In genomic region chr11:61356600-61356999, GRCm38 (mm10) we compare ENCODE assay signal across 21 mouse cellular contexts. TPM values are rescaled to one million over a fixed set of nuclear protein-coding genes. Genes with fewer than 3 reads are reported as not detected.
DNase-seq lines count a peak whose midpoint lies in the region; ATAC-seq lines count a peak whose summit lies in the region.
"Had no signal": no experiment of that assay in that cellular context is flagged by ENCODE, and none has a peak within 500 bp of the region (broad histone marks: within the 10 kb centered on the region; RNA-seq: fewer than 3 reads in every experiment).

No protein-coding gene starts in this region.

- no peak for ATAC-seq in embryonic facial prominence, embryonic 14.5 days (ENCODE audit: low read depth)
- ATAC-seq in kidney, embryonic 15.5 days (replicated peaks; ENCODE audit: low FRiP score): no peak
- ATAC-seq: CD4-positive, CD25-positive, alpha-beta regulatory T cell, adult 4 months; forebrain, embryonic 15.5 days had no signal

- H3K36me3 ChIP-seq in embryonic facial prominence, embryonic 14.5 days (ENCODE audit: control insufficient read depth, insufficient read depth, low read length): no peaks in the 10 kb centered on the region
- H3K36me3 ChIP-seq in embryonic facial prominence, embryonic 10.5 days (replicated peaks): no peaks in the 10 kb centered on the region
- H3K36me3 ChIP-seq in kidney, embryonic 15.5 days: no peaks in the 10 kb centered on the region
- H3K36me3 ChIP-seq: forebrain, embryonic 15.5 days; G1E had no signal

- no peak overlapping the region for H3K27ac ChIP-seq in embryonic facial prominence, embryonic 14.5 days (replicated peaks; ENCODE audit: low read depth, low read length)
- H3K27ac ChIP-seq in embryonic facial prominence, embryonic 10.5 days (replicated peaks): no peak overlapping the region
- H3K27ac ChIP-seq in kidney, embryonic 15.5 days: peak overlapping the region; percentile 35; the same call in 1 of the 2 replicates
- H3K27ac ChIP-seq: forebrain, embryonic 15.5 days; heart, embryonic 10.5 days had no signal

- H3K4me1 ChIP-seq in embryonic facial prominence, embryonic 14.5 days (ENCODE audit: control insufficient read depth, insufficient read depth, low read length): no peaks in the 10 kb centered on the region
- H3K4me1 ChIP-seq in embryonic facial prominence, embryonic 10.5 days: 0 out of 2 replicates have a peak, but pooled peaks cover 10% of the 10 kb centered on the region
- peaks cover 13% of the 10 kb centered on the region; the same call in 1 of the 2 replicates for H3K4me1 ChIP-seq in kidney, embryonic 15.5 days
- H3K4me1 ChIP-seq: forebrain, embryonic 15.5 days had no signal

- 72% methylated on average over 9 of the region's 9 CpGs for WGBS in embryonic facial prominence, embryonic 14.5 days
- WGBS in embryonic facial prominence, embryonic 10.5 days: 87% methylated on average over 9 of the region's 9 CpGs
- WGBS in kidney, embryonic 15.5 days: 66% methylated on average over 9 of the region's 9 CpGs

- H3K27me3 ChIP-seq in embryonic facial prominence, embryonic 14.5 days (replicated peaks; ENCODE audit: control insufficient read depth, insufficient read depth, low read length): no peaks in the 10 kb centered on the region
- no peaks in the 10 kb centered on the region for H3K27me3 ChIP-seq in embryonic facial prominence, embryonic 10.5 days (replicated peaks; ENCODE audit: low read depth, poor library complexity, severe bottlenecking)
- H3K27me3 ChIP-seq in kidney, embryonic 15.5 days: no peaks in the 10 kb centered on the region
- H3K27me3 ChIP-seq: forebrain, embryonic 15.5 days had no signal

- peak; percentile 26 for DNase-seq in embryonic facial prominence, embryonic 14.5 days (ENCODE audit: low spot score)
- DNase-seq in embryonic facial prominence, embryonic 10.5 days (ENCODE audit: low spot score): no peak
- peak; percentile 80 for DNase-seq in kidney, adult 9 months
- DNase-seq in kidney, postnatal 10 days: no peak
- peak; percentile 61 to 76 for DNase-seq in kidney, postnatal 36 days
- DNase-seq in right cerebral cortex, postnatal 10 days (ENCODE audit: low spot score in 2 of 2): no peak
- DNase-seq: adrenal gland, adult 8-10 months; adrenal gland, postnatal 36 days; B cell, adult 2 months; cerebellum, adult 2 months; cerebellum, postnatal 10 days; heart, adult 18-20 months; heart, postnatal 10 days; heart, postnatal 4 days had no signal

- H3K4me3 ChIP-seq in embryonic facial prominence, embryonic 14.5 days (ENCODE audit: low read depth, low read length): no peak overlapping the region
- H3K4me3 ChIP-seq in embryonic facial prominence, embryonic 10.5 days: no peak overlapping the region
- no peak overlapping the region for H3K4me3 ChIP-seq in kidney, embryonic 15.5 days (replicated peaks)
- H3K4me3 ChIP-seq: forebrain, embryonic 15.5 days; heart, embryonic 10.5 days had no signal

- H3K4me2 ChIP-seq in embryonic facial prominence, embryonic 14.5 days (ENCODE audit: low read depth, low read length): no peak overlapping the region
- no peak overlapping the region for H3K4me2 ChIP-seq in kidney, embryonic 15.5 days
- H3K4me2 ChIP-seq: forebrain, embryonic 15.5 days had no signal

- H3K9ac ChIP-seq in embryonic facial prominence, embryonic 14.5 days (ENCODE audit: low read depth, low read length): no peak overlapping the region
- H3K9ac ChIP-seq in kidney, embryonic 15.5 days: no peak overlapping the region
- H3K9ac ChIP-seq: forebrain, embryonic 15.5 days had no signal

- H3K9me3 ChIP-seq in embryonic facial prominence, embryonic 14.5 days (ENCODE audit: control insufficient read depth, low read length): no peaks in the 10 kb centered on the region
- H3K9me3 ChIP-seq in embryonic facial prominence, embryonic 10.5 days: no peaks in the 10 kb centered on the region
- H3K9me3 ChIP-seq in kidney, embryonic 15.5 days (replicated peaks): no peaks in the 10 kb centered on the region
- H3K9me3 ChIP-seq: forebrain, embryonic 15.5 days; G1E; heart, embryonic 10.5 days had no signal

RNA-seq across cellular contexts. Expression of gene Slc47a2, which starts 13.9 kb away (rescaled TPM):
- 0.29 TPM in 1 of 2 replicates, not detected in the other for polyA plus RNA-seq in embryonic facial prominence, embryonic 14.5 days (2014; fragmentation: Nextera tagmentation; extraction: Ambion mirVana)
- polyA plus RNA-seq in embryonic facial prominence, embryonic 10.5 days (2016; fragmentation: Nextera tagmentation; extraction: Ambion mirVana): not detected in 2 replicates
- not detected in 2 replicates for polyA plus RNA-seq in kidney, embryonic 15.5 days (2015; fragmentation: Nextera tagmentation; extraction: Ambion mirVana)
- polyA plus RNA-seq: CD4-positive, CD25-positive, alpha-beta regulatory T cell, adult 4 months; embryonic facial prominence, embryonic 11.5 days; forebrain, embryonic 11.5 days; forebrain, embryonic 15.5 days; G1E; heart, embryonic 10.5 days had no signal

RNA-seq across cellular contexts. Expression of gene Slc47a1, which starts 21.5 kb away (rescaled TPM):
- polyA plus RNA-seq in embryonic facial prominence, embryonic 14.5 days (2014; fragmentation: Nextera tagmentation; extraction: Ambion mirVana): 1.4 and 2.3 TPM in 2 replicates
- polyA plus RNA-seq in embryonic facial prominence, embryonic 10.5 days (2016; fragmentation: Nextera tagmentation; extraction: Ambion mirVana): 0.05 and 0.08 TPM in 2 replicates
- 23.5 and 24.8 TPM in 2 replicates for polyA plus RNA-seq in kidney, embryonic 15.5 days (2015; fragmentation: Nextera tagmentation; extraction: Ambion mirVana)
- polyA plus RNA-seq: CD4-positive, CD25-positive, alpha-beta regulatory T cell, adult 4 months; G1E had no signal

Comparison
In these comparisons a context has a peak if more than half of its experiments do, and no peak if none do; other contexts are left out.
1. DNase-seq: peak in embryonic facial prominence, embryonic 14.5 days (single experiment), kidney, adult 9 months (single experiment) and kidney, postnatal 36 days (2 of 2); none in embryonic facial prominence, embryonic 10.5 days (single experiment), kidney, postnatal 10 days (single experiment) and right cerebral cortex, postnatal 10 days (0 of 2).